Mouse (Mus musculus) stomach, postnatal 0 days (tissue): ENCODE measurements around the gene Zfp382.

Experiments
- CTCF ChIP-seq: IDR thresholded peaks from 2 replicates; pipeline ENCODE4 v1.5.1; 2016; ENCODE audit warnings: antibody characterized with exemption, low read depth, mild to moderate bottlenecking, moderate library complexity
- EP300 ChIP-seq: optimal IDR thresholded peaks from 2 replicates; pipeline ENCODE3; 2016; ENCODE audit warnings: antibody characterized with exemption

DNA sequence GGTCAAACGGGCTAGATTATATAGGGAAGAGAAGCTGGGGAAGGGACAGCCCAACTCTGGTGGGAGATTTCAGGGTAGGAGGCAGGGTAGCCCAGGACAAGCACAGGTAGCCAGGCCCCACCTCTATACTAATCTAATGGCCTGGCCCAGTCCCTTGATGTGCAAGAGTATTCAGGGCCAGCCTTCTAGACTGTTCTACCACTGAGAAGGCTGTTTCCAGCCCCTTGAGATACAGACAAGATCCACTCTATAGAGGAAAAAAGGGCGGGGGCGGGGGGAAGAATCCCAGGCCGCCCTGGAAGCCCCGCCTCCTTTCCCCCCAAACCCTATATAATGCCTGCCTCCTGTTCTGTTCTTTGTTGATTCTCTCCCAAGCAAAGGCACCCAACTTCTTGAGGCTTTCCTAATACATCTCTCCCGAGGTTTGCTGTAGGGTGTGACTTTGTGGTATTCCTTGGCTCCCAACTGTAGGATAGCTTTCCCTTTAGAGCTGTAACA is 27.8 kb upstream of the Zfp382 start:
- TF ChIP-seq CTCF (no peak), EP300 (no peak)
